Comparison of ENCODE assay signal across 8 mouse cellular contexts in genomic region chr6:145863065-145863971, GRCm38 (mm10). TPM values are rescaled to one million over a fixed set of nuclear protein-coding genes. Genes with fewer than 3 reads are reported as not detected.
DNase-seq lines count a peak whose midpoint lies in the region; ATAC-seq and TF ChIP-seq lines count a peak whose summit lies in the region.

No protein-coding gene starts in this region.

- peak; percentile 36 for ATAC-seq in cerebellum, adult (ENCODE audit: insufficient number of reproducible peaks, low FRiP score, low TSS enrichment)
- ATAC-seq in forebrain, embryonic 15.5 days (replicated peaks), result peak; percentile 67
- peak; percentile 16 for ATAC-seq in liver, postnatal 0 days

- H3K9me3 ChIP-seq in forebrain, embryonic 15.5 days, result no peaks in the 10 kb centered on the region
- no peaks in the 10 kb centered on the region for H3K9me3 ChIP-seq in liver, postnatal 0 days (ENCODE audit: low read length)

- no peak overlapping the region for H3K27ac ChIP-seq in forebrain, embryonic 15.5 days (replicated peaks)
- H3K27ac ChIP-seq in liver, postnatal 0 days (ENCODE audit: low read depth), result no peak overlapping the region
- peak overlapping the region; percentile 81 for H3K27ac ChIP-seq in olfactory bulb, adult 2 months (ENCODE audit: insufficient read depth, low read depth, low read length)

- no peak for TF ChIP-seq EP300 in liver, postnatal 0 days (IDR thresholded peaks at IDR 0.05; ENCODE audit: low read depth)

- peak overlapping the region; percentile 99 for H3K4me2 ChIP-seq in forebrain, embryonic 15.5 days (replicated peaks)
- H3K4me2 ChIP-seq in liver, postnatal 0 days (ENCODE audit: low read depth, low read length), result peak overlapping the region; percentile 70

- TF ChIP-seq POLR2A in olfactory bulb, adult 2 months (IDR thresholded peaks at IDR 0.05; ENCODE audit: insufficient read depth, low read depth, low read length), result no peak; the same call in 1 of the 2 replicates

- H3K36me3 ChIP-seq in forebrain, embryonic 15.5 days, result no peaks in the 10 kb centered on the region
- no peaks in the 10 kb centered on the region for H3K36me3 ChIP-seq in liver, postnatal 0 days (replicated peaks; ENCODE audit: insufficient read depth, low read length)

- H3K27me3 ChIP-seq in forebrain, embryonic 15.5 days, result peaks cover 36% of the 10 kb centered on the region
- H3K27me3 ChIP-seq in liver, postnatal 0 days (ENCODE audit: insufficient read depth, low read length), result peaks cover 57% of the 10 kb centered on the region

- H3K4me3 ChIP-seq in forebrain, embryonic 15.5 days, result peak overlapping the region; percentile 72
- H3K4me3 ChIP-seq in liver, postnatal 0 days (ENCODE audit: low read depth, low read length), result peak overlapping the region; percentile 50
- H3K4me3 ChIP-seq in olfactory bulb, adult 2 months (ENCODE audit: insufficient read depth, low read depth, low read length), result peak overlapping the region; percentile 79

- intact Hi-C loops in heart, postnatal 14 days (cut with DNase I), result loop anchor here (5.0 kb wide), 1 partner anchor 299 kb away; no protein-coding TSS in a partner anchor

- DNase-seq in MN1 (ENCODE audit: low spot score), result peak; percentile 74
- DNase-seq in heart, postnatal 14 days, result peak; percentile 77
- DNase-seq in layer of hippocampus, adult 18-20 months (ENCODE audit: low spot score in 2 of 2), result peak; percentile 75 to 85
- DNase-seq in liver, postnatal 0 days, result peak; percentile 29
- peak; percentile 61 for DNase-seq in urinary bladder, postnatal 25 days (ENCODE audit: low spot score)

- peaks cover 44% of the 10 kb centered on the region for H3K4me1 ChIP-seq in forebrain, embryonic 15.5 days
- peaks cover 16% of the 10 kb centered on the region for H3K4me1 ChIP-seq in liver, postnatal 0 days (ENCODE audit: insufficient read depth)
- H3K4me1 ChIP-seq in olfactory bulb, adult 2 months (ENCODE audit: control insufficient read depth, insufficient read depth, low read length), result peaks cover 5% of the 10 kb centered on the region; the same call in 1 of the 2 replicates

- H3K9ac ChIP-seq in forebrain, embryonic 15.5 days (replicated peaks), result peak overlapping the region; percentile 64
- peak overlapping the region; percentile 16; the same call in 1 of the 2 replicates for H3K9ac ChIP-seq in liver, postnatal 0 days (replicated peaks)

- no peak for TF ChIP-seq CTCF in liver, postnatal 0 days (IDR thresholded peaks at IDR 0.05; ENCODE audit: low read depth)
- no peak for TF ChIP-seq CTCF in olfactory bulb, adult 2 months (IDR thresholded peaks at IDR 0.05; ENCODE audit: insufficient read depth, low read depth, low read length)

- under 1% methylated on average over 95 of the region's 105 CpGs for WGBS in forebrain, embryonic 15.5 days
- WGBS in liver, postnatal 0 days (ENCODE audit: insufficient replicate concordance), result 2% methylated on average over 97 of the region's 105 CpGs
- under 1% methylated on average over 105 of the region's 105 CpGs for WGBS in olfactory bulb, adult 2 months

RNA-seq across cellular contexts. Expression of gene Bhlhe41, which starts 2.0 kb away (rescaled TPM):
- polyA plus RNA-seq in forebrain, embryonic 15.5 days (2015; fragmentation: Nextera tagmentation; extraction: Ambion mirVana), result 2.5 and 2.9 TPM in 2 replicates
- total RNA-seq in heart, postnatal 14 days (2021), result 10 to 100 TPM; 12.1 to 15.9 TPM
- total RNA-seq in layer of hippocampus, adult 18-20 months (2021), result 10 to 100 TPM; 48.2 to 52.7 TPM
- polyA plus RNA-seq in liver, postnatal 0 days (2015; fragmentation: Nextera tagmentation; extraction: Ambion mirVana), result 0.22 and 0.24 TPM in 2 replicates
- polyA plus RNA-seq in olfactory bulb, adult 2 months (2012; ENCODE audit: insufficient read depth, insufficient read length, low replicate concordance, missing spikeins), result 292 TPM in 1 of 2 replicates, not detected in the other

Comparison
In these comparisons a context has a peak if more than half of its experiments do, and no peak if none do; other contexts are left out.
1. DNase-seq: peak in every context shown above with its lines; median percentile 80 in layer of hippocampus, adult 18-20 months; 77 in heart, postnatal 14 days; 74 in MN1; 61 in urinary bladder, postnatal 25 days; 29 in liver, postnatal 0 days.
2. ATAC-seq: peak in every context shown above with its lines; median percentile 67 in forebrain, embryonic 15.5 days; 36 in cerebellum, adult; 16 in liver, postnatal 0 days.